Mouse (Mus musculus): ENCODE data around the gene Ssr3. TPM values are rescaled to one million over a fixed set of nuclear protein-coding genes. Genes with fewer than 3 reads are reported as not detected.

Gene Ssr3
- polyA plus RNA-seq, 1 experiment, result 19.1 TPM

DNA sequence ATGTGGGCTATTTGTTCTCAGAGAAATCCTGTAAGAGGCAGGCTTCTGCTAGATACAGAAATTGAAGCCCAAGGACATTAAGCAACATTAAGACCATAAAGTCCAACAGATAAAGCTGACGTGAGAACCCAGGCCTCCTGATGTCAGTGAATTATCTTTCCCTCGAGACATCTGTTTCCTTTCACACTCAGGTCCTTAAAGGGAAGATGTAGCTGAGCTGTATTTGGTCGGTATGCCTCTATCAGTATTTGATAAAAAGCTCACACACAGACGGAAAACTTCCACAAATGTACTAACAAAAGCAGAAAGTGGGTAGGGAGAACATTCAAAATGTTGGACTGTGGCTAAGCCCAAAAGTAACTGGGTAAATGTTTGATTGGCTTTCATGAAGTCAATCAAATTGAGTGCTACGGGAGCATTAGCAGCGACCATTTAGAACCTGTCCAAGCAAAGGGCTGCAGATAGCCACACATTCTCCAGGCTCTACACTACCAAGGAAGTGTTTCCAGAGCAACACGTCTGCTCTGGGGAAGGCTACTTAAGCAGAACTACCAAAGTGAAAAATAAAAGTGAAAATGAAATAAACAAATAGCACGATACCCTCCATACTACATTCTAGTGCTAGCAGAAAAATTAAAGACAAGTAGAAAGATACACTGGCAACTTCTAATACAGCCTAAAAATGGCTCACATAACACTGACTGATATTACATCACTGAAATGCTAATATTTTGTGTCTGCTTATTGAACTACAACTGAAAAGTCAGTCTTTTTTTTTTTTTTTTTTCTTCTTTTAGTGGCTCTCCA lies 32.1 kb downstream of the Ssr3 start:
- Histone ChIP-seq H3K4me3 (ENCODE audit: control insufficient read depth, low read depth, low read length) (no peak overlapping the region), H3K4me1 (ENCODE audit: control insufficient read depth, insufficient read depth, low read length) (no peaks in the 10 kb centered on the region; the same call in 1 of the 2 replicates), H3K27me3 (ENCODE audit: control insufficient read depth, insufficient read depth, low read length) (no peaks in the 10 kb centered on the region), H3K36me3 (ENCODE audit: control insufficient read depth, insufficient read depth, low read length) (no peaks in the 10 kb centered on the region), H3K27ac (ENCODE audit: control insufficient read depth, insufficient read depth, low read depth, low read length) (no peak overlapping the region; the same call in 1 of the 2 replicates)
- TF ChIP-seq POLR2A (IDR thresholded peaks at IDR 0.05; ENCODE audit: control insufficient read depth, low read depth, low read length) (no peak), CTCF (IDR thresholded peaks at IDR 0.05; ENCODE audit: control insufficient read depth, insufficient read depth, insufficient replicate concordance, low read depth, low read length) (no peak)

GRCm38 (mm10) chr3:65358841-65359240 lies 33.6 kb downstream of the Ssr3 start:
- TF ChIP-seq POLR2A (IDR thresholded peaks at IDR 0.05; ENCODE audit: control insufficient read depth, low read depth, low read length) (no peak), CTCF (IDR thresholded peaks at IDR 0.05; ENCODE audit: control insufficient read depth, insufficient read depth, insufficient replicate concordance, low read depth, low read length) (no peak)

DNA sequence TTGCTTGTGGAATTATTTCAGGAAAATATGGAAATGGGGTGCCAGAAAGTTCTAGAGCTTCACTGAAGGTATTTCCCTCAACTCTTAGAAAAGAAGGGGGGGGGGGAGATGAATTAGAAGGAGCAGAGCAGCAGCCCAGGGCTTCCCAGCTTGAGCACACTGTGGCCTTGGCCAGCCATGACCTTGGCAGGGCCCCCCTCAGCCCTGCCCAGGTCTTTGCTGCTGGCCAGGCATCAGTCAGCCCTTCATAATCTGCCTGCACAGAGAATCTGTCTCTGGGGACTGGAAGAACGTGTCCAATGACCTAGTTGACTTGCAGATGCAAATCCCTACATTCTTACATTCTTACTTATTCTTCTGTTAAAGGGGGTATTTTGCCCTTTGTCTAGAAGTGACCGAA lies 34.1 kb downstream of the Ssr3 start:
- H3K27ac ChIP-seq (ENCODE audit: control insufficient read depth, insufficient read depth, low read depth, low read length), result peak overlapping the region; percentile 69
- no peaks in the 10 kb centered on the region; the same call in 1 of the 2 replicates for H3K4me1 ChIP-seq (ENCODE audit: control insufficient read depth, insufficient read depth, low read length)
- no peak for TF ChIP-seq CTCF (IDR thresholded peaks at IDR 0.05; ENCODE audit: control insufficient read depth, insufficient read depth, insufficient replicate concordance, low read depth, low read length)
- no peak for TF ChIP-seq POLR2A (IDR thresholded peaks at IDR 0.05; ENCODE audit: control insufficient read depth, low read depth, low read length)
- H3K4me3 ChIP-seq (ENCODE audit: control insufficient read depth, low read depth, low read length), result no peak overlapping the region
- no peaks in the 10 kb centered on the region for H3K36me3 ChIP-seq (ENCODE audit: control insufficient read depth, insufficient read depth, low read length)
- no peaks in the 10 kb centered on the region for H3K27me3 ChIP-seq (ENCODE audit: control insufficient read depth, insufficient read depth, low read length)

More at GRCm38 (mm10) chr3:65358841-65359240, 33.6 kb downstream of the Ssr3 start:
- Histone ChIP-seq H3K4me1 (ENCODE audit: control insufficient read depth, insufficient read depth, low read length) (no peaks in the 10 kb centered on the region; the same call in 1 of the 2 replicates), H3K4me3 (ENCODE audit: control insufficient read depth, low read depth, low read length) (no peak overlapping the region), H3K27me3 (ENCODE audit: control insufficient read depth, insufficient read depth, low read length) (no peaks in the 10 kb centered on the region), H3K36me3 (ENCODE audit: control insufficient read depth, insufficient read depth, low read length) (no peaks in the 10 kb centered on the region), H3K27ac (ENCODE audit: control insufficient read depth, insufficient read depth, low read depth, low read length) (peak overlapping the region; percentile 14; the same call in 1 of the 2 replicates)

- Histone ChIP-seq H3K4me3 (ENCODE audit: control insufficient read depth, low read depth, low read length) (no peak overlapping the region), H3K36me3 (ENCODE audit: control insufficient read depth, insufficient read depth, low read length) (no peaks in the 10 kb centered on the region), H3K4me1 (ENCODE audit: control insufficient read depth, insufficient read depth, low read length) (peaks cover 3% of the 10 kb centered on the region), H3K27me3 (ENCODE audit: control insufficient read depth, insufficient read depth, low read length) (no peaks in the 10 kb centered on the region), H3K27ac (ENCODE audit: control insufficient read depth, insufficient read depth, low read depth, low read length) (peak overlapping the region; percentile 2; the same call in 1 of the 2 replicates)
- no peak for TF ChIP-seq CTCF (IDR thresholded peaks at IDR 0.05; ENCODE audit: control insufficient read depth, insufficient read depth, insufficient replicate concordance, low read depth, low read length)
- TF ChIP-seq POLR2A (IDR thresholded peaks at IDR 0.05; ENCODE audit: control insufficient read depth, low read depth, low read length), result no peak
Measured at GRCm38 (mm10) chr3:65355479-65355878, 36.9 kb downstream of the Ssr3 start.

GRCm38 (mm10) chr3:65353263-65354037 lies 39.0 kb downstream of the Ssr3 start:
- no peak overlapping the region for H3K4me3 ChIP-seq (ENCODE audit: control insufficient read depth, low read depth, low read length)
- H3K36me3 ChIP-seq (ENCODE audit: control insufficient read depth, insufficient read depth, low read length), result no peaks in the 10 kb centered on the region
- H3K4me1 ChIP-seq (ENCODE audit: control insufficient read depth, insufficient read depth, low read length), result peaks cover 3% of the 10 kb centered on the region
- H3K27ac ChIP-seq (ENCODE audit: control insufficient read depth, insufficient read depth, low read depth, low read length), result no peak overlapping the region
- TF ChIP-seq CTCF (IDR thresholded peaks at IDR 0.05; ENCODE audit: control insufficient read depth, insufficient read depth, insufficient replicate concordance, low read depth, low read length), result no peak
- TF ChIP-seq POLR2A (IDR thresholded peaks at IDR 0.05; ENCODE audit: control insufficient read depth, low read depth, low read length), result no peak
- no peaks in the 10 kb centered on the region for H3K27me3 ChIP-seq (ENCODE audit: control insufficient read depth, insufficient read depth, low read length)

DNA sequence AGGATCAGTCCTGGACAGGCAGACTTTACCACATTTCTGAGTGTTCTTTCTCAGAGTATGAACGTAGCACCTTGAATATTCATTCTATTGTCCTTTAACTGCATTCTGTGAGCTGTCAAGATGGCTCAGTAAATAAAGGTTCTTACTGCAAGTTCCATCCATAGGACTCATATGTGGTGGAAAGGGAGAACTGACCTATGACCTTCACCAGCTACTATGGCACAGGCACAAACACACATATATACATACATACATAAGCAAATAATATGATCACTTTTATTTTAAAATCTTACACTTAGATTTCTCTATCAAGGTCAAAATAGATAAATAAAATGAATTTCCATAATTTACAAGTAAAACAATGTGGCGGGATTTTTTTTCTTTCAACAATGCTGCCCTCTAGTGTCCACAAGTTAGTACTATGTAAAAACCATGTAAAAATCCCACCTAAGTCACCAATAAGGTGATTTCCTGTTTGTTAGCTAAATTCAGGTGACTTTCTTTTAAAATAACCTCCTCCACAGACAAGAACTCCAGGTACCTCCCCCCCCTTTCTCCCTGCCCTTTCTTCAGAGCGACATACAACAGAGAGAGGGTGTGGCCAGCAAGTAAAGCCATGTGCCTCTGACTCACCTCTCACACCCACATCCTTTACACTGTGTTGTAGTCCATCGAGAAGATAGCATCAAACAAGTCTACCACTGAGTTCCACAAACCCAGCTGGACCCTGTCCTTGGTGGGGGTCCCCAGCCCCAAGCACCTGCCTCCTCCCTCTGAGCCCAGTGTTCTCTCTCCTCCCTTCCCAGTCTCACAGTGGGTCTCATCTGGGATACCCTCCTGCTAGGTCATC lies 39.9 kb downstream of the Ssr3 start:
- no peaks in the 10 kb centered on the region for H3K36me3 ChIP-seq (ENCODE audit: control insufficient read depth, insufficient read depth, low read length)
- TF ChIP-seq CTCF (IDR thresholded peaks at IDR 0.05; ENCODE audit: control insufficient read depth, insufficient read depth, insufficient replicate concordance, low read depth, low read length), result no peak
- TF ChIP-seq POLR2A (IDR thresholded peaks at IDR 0.05; ENCODE audit: control insufficient read depth, low read depth, low read length), result no peak
- no peak overlapping the region for H3K4me3 ChIP-seq (ENCODE audit: control insufficient read depth, low read depth, low read length)
- H3K27ac ChIP-seq (ENCODE audit: control insufficient read depth, insufficient read depth, low read depth, low read length), result no peak overlapping the region
- H3K27me3 ChIP-seq (ENCODE audit: control insufficient read depth, insufficient read depth, low read length), result no peaks in the 10 kb centered on the region
- H3K4me1 ChIP-seq (ENCODE audit: control insufficient read depth, insufficient read depth, low read length), result peaks cover 3% of the 10 kb centered on the region

Data from testis, adult 2 months (tissue).